Mouse (Mus musculus): ENCODE results near the gene Bod1l. TPM values are rescaled to one million over a fixed set of nuclear protein-coding genes. Genes with fewer than 3 reads are reported as not detected.
A peak's percentile ranks its signal among the peaks of the same experiment; 100 is the strongest.

The Bod1l gene
- 34.3 and 35.8 TPM in 2 replicates for total RNA-seq (2021)
- long read RNA-seq, experiment 1, partial matches to known transcripts, result 5 of 7 reads
- long read RNA-seq, experiment 1, other reads (novel, unspliced or antisense), result 2 of 7 reads
- long read RNA-seq, experiment 2, partial matches to known transcripts, result 4 of 7 reads
- long read RNA-seq, experiment 2, other reads (novel, unspliced or antisense), result 3 of 7 reads

GRCm38 (mm10) chr5:41844147-41844529 is at the start of gene Bod1l:
Gene Bod1l (minus strand): TSS chr5:41844315.
- peak; percentile 98 for DNase-seq

GRCm38 (mm10) chr5:41893351-41893750 is 49.2 kb upstream of the Bod1l start:
- DNase-seq, result no peak

- DNase-seq, result no peak
Observed at GRCm38 (mm10) chr5:41890871-41891270, 46.8 kb upstream of the Bod1l start.

GRCm38 (mm10) chr5:41889245-41889849 is 45.2 kb upstream of the Bod1l start:
- no peak for DNase-seq

GRCm38 (mm10) chr5:41888834-41889233 is 44.7 kb upstream of the Bod1l start:
- peak; percentile 46 for DNase-seq

- DNase-seq, result peak; percentile 87
Observed at GRCm38 (mm10) chr5:41887738-41888137, 43.6 kb upstream of the Bod1l start.

GRCm38 (mm10) chr5:41884563-41884962 is 40.4 kb upstream of the Bod1l start:
- DNase-seq, result peak; percentile 78

- no peak for DNase-seq
Observed at GRCm38 (mm10) chr5:41871164-41871563, 27.0 kb upstream of the Bod1l start.

- no peak for DNase-seq
Observed at GRCm38 (mm10) chr5:41855781-41856180, 11.7 kb upstream of the Bod1l start.

- DNase-seq, result no peak
Observed at GRCm38 (mm10) chr5:41845558-41845937, 1.4 kb upstream of the Bod1l start.

- DNase-seq, result peak; percentile 34
Observed at GRCm38 (mm10) chr5:41844820-41845557, 874 bp upstream of the Bod1l start.

GRCm38 (mm10) chr5:41843419-41844146 is 532 bp downstream of the Bod1l start:
- peak; percentile 47 for DNase-seq

- DNase-seq, result peak; percentile 85
Observed at GRCm38 (mm10) chr5:41842681-41843080, 1.4 kb downstream of the Bod1l start.

- DNase-seq, result no peak
Observed at GRCm38 (mm10) chr5:41841735-41842134, 2.4 kb downstream of the Bod1l start.

GRCm38 (mm10) chr5:41830100-41830499 is 14.0 kb downstream of the Bod1l start:
- no peak for DNase-seq

- no peak for DNase-seq
Observed at GRCm38 (mm10) chr5:41821158-41821557, 23.0 kb downstream of the Bod1l start.

GRCm38 (mm10) chr5:41820530-41820929 is 23.6 kb downstream of the Bod1l start:
- DNase-seq, result no peak

- DNase-seq, result no peak
Observed at GRCm38 (mm10) chr5:41812516-41812915, 31.6 kb downstream of the Bod1l start.

GRCm38 (mm10) chr5:41811279-41811678 is 32.8 kb downstream of the Bod1l start:
- no peak for DNase-seq

GRCm38 (mm10) chr5:41807383-41807782 is 36.7 kb downstream of the Bod1l start:
- DNase-seq, result no peak

GRCm38 (mm10) chr5:41806176-41806575 is 37.9 kb downstream of the Bod1l start:
- DNase-seq, result no peak

GRCm38 (mm10) chr5:41805085-41805484 is 39.0 kb downstream of the Bod1l start:
- no peak for DNase-seq

GRCm38 (mm10) chr5:41804643-41805042 is 39.5 kb downstream of the Bod1l start:
- DNase-seq, result no peak
